Mouse (Mus musculus) liver, adult 2 months (tissue): Measurements from ENCODE around the gene Ppl. TPM values are rescaled to one million over a fixed set of nuclear protein-coding genes. Genes with fewer than 3 reads are reported as not detected.

Source experiments
- DNase-seq: peaks from one replicate; pipeline ENCODE4 v3.0.0-alpha.2; 2011; ENCODE audit warnings: low read depth, low spot score; ENCODE audit errors: extremely low read depth
- H3K27ac ChIP-seq: fragments of 200-500 bp; replicated peaks from 2 replicates; pipeline ENCODE4 v1.5.1; 2012; ENCODE audit warnings: low read depth, mild to moderate bottlenecking, control low read depth, inconsistent platforms, low read length; ENCODE audit not compliant: insufficient read depth
- H3K27me3 ChIP-seq: fragments of 200-500 bp; 2 replicates; pipeline ENCODE4 v1.6.1; 2012; ENCODE audit warnings: mild to moderate bottlenecking, moderate library complexity, low read length, inconsistent platforms; ENCODE audit not compliant: control insufficient read depth, insufficient read depth
- H3K36me3 ChIP-seq: fragments of 200-500 bp; 2 replicates; pipeline ENCODE4 v1.6.1; 2012; ENCODE audit warnings: low read length, inconsistent platforms; ENCODE audit not compliant: control insufficient read depth, insufficient read depth
- H3K4me1 ChIP-seq: fragments of 200-500 bp; 2 replicates; pipeline ENCODE4 v1.6.1; 2011; ENCODE audit warnings: low read length; ENCODE audit not compliant: control insufficient read depth, insufficient read depth
- H3K4me3 ChIP-seq: fragments of 200-500 bp; 2 replicates; pipeline ENCODE4 v1.5.1; 2011; ENCODE audit warnings: low read depth, mild to moderate bottlenecking, control low read depth, low read length, moderate library complexity; ENCODE audit not compliant: insufficient read depth
- H3K79me2 ChIP-seq: fragments of 200-500 bp; 2 replicates; pipeline ENCODE4 v1.6.1; 2012; ENCODE audit warnings: inconsistent platforms, mild to moderate bottlenecking, low read length, moderate library complexity; ENCODE audit not compliant: control insufficient read depth, insufficient read depth
- H3K9ac ChIP-seq: fragments of 200-500 bp; 2 replicates; pipeline ENCODE4 v1.6.1; 2012; ENCODE audit warnings: low read depth, mild to moderate bottlenecking, control low read depth, inconsistent platforms, low read length
- CTCF ChIP-seq: fragments of 200-500 bp; IDR thresholded peaks from 2 replicates; pipeline ENCODE4 v1.5.1; 2011; ENCODE audit warnings: low read depth, low read length, control low read depth
- POLR2A ChIP-seq: fragments of 200-500 bp; IDR thresholded peaks from 2 replicates; pipeline ENCODE4 v1.6.1; 2011; ENCODE audit warnings: low read length, control low read depth; ENCODE audit not compliant: insufficient read depth; ENCODE audit errors: extremely low read depth
- WGBS: fragments of 180-500 bp; shearing (Covaris S2); methylation state at CpG from one replicate; pipeline ENCODE4 v1.1.7; 2018; 5-methylcytosine and 5-hydroxymethylcytosine counted together
- polyA plus RNA-seq: library from polyadenylated mRNA; depleted of rRNA; stranded (reverse); fragments of >200 nt; gene quantifications from 2 replicates; pipeline ENCODE4 v1.2.3, GENCODE M21; 2012
- total RNA-seq: library from RNA; depleted of rRNA; stranded (reverse); fragments of >200 nt; gene quantifications from 2 replicates; pipeline ENCODE4 v1.2.3, GENCODE M21; 2014

Ppl gene
- total and polyA plus RNA-seq, 2 experiments: 3.3 to 9.4 TPM

- Histone ChIP-seq H3K27ac (no peak overlapping the region), H3K27me3 (no peaks in the 10 kb centered on the region), H3K36me3 (no peaks in the 10 kb centered on the region), H3K4me1 (peaks cover 28% of the 10 kb centered on the region), H3K79me2 (no peaks in the 10 kb centered on the region), H3K9ac (peak overlapping the region; percentile 17; the same call in 1 of the 2 replicates), H3K4me3 (peak overlapping the region; percentile 68)
- TF ChIP-seq POLR2A: no peak
- TF ChIP-seq CTCF: no peak
- 9% methylated on average over 25 of the region's 25 CpGs for WGBS
- DNase-seq: no peak
Observed at GRCm38 (mm10) chr16:5131251-5131922, 834 bp downstream of the Ppl start.

GRCm38 (mm10) chr16:5130766-5131165 lies 1.5 kb downstream of the Ppl start:
- Histone ChIP-seq H3K27ac (no peak overlapping the region), H3K36me3 (no peaks in the 10 kb centered on the region), H3K79me2 (no peaks in the 10 kb centered on the region), H3K9ac (no peak overlapping the region), H3K4me3 (no peak overlapping the region), H3K27me3 (no peaks in the 10 kb centered on the region), H3K4me1 (peaks cover 23% of the 10 kb centered on the region)
- TF ChIP-seq POLR2A: no peak
- no peak for TF ChIP-seq CTCF
- peak; percentile 84 for DNase-seq
- 3% methylated on average over 4 of the region's 4 CpGs for WGBS

- H3K79me2 ChIP-seq: no peaks in the 10 kb centered on the region
- WGBS: 58% methylated on average over 2 of the region's 2 CpGs
- no peaks in the 10 kb centered on the region for H3K27me3 ChIP-seq
- H3K4me1 ChIP-seq: peaks cover 18% of the 10 kb centered on the region
- H3K9ac ChIP-seq: no peak overlapping the region
- DNase-seq: no peak
- H3K27ac ChIP-seq: no peak overlapping the region
- no peak overlapping the region for H3K4me3 ChIP-seq
- H3K36me3 ChIP-seq: no peaks in the 10 kb centered on the region
- no peak for TF ChIP-seq CTCF
- TF ChIP-seq POLR2A: no peak
Observed at GRCm38 (mm10) chr16:5130196-5130595, 2.0 kb downstream of the Ppl start.

- no peak for DNase-seq
- 75% methylated on average over 6 of the region's 6 CpGs for WGBS
- Histone ChIP-seq H3K4me3 (no peak overlapping the region), H3K27ac (no peak overlapping the region), H3K79me2 (0 out of 2 replicates have a peak, but pooled peaks cover 3% of the 10 kb centered on the region), H3K4me1 (no peaks in the 10 kb centered on the region), H3K9ac (no peak overlapping the region), H3K27me3 (no peaks in the 10 kb centered on the region), H3K36me3 (no peaks in the 10 kb centered on the region)
- TF ChIP-seq POLR2A (no peak), CTCF (no peak)
Observed at GRCm38 (mm10) chr16:5123476-5123875, 8.7 kb downstream of the Ppl start.

- 91% methylated on average over 4 of the region's 4 CpGs for WGBS
- TF ChIP-seq POLR2A (no peak), CTCF (no peak)
- Histone ChIP-seq H3K4me1 (no peaks in the 10 kb centered on the region), H3K4me3 (no peak overlapping the region), H3K36me3 (no peaks in the 10 kb centered on the region), H3K9ac (no peak overlapping the region), H3K79me2 (0 out of 2 replicates have a peak, but pooled peaks cover 3% of the 10 kb centered on the region), H3K27ac (no peak overlapping the region), H3K27me3 (no peaks in the 10 kb centered on the region)
- no peak for DNase-seq
Observed at GRCm38 (mm10) chr16:5119845-5120244, 12.4 kb downstream of the Ppl start.

- TF ChIP-seq POLR2A (no peak), CTCF (no peak)
- Histone ChIP-seq H3K27me3 (no peaks in the 10 kb centered on the region), H3K4me3 (no peak overlapping the region), H3K36me3 (no peaks in the 10 kb centered on the region), H3K27ac (no peak overlapping the region), H3K79me2 (0 out of 2 replicates have a peak, but pooled peaks cover 3% of the 10 kb centered on the region), H3K4me1 (no peaks in the 10 kb centered on the region), H3K9ac (no peak overlapping the region)
- DNase-seq: no peak
- 87% methylated on average over 4 of the region's 4 CpGs for WGBS
Observed at GRCm38 (mm10) chr16:5119385-5119784, 12.8 kb downstream of the Ppl start.
